Mouse (Mus musculus): ENCODE measurements around the gene Suco. TPM values are rescaled to one million over a fixed set of nuclear protein-coding genes. Genes with fewer than 3 reads are reported as not detected.

Suco gene
- polyA plus RNA-seq, 1 experiment from 2014 or later, result 15.1 TPM

DNA sequence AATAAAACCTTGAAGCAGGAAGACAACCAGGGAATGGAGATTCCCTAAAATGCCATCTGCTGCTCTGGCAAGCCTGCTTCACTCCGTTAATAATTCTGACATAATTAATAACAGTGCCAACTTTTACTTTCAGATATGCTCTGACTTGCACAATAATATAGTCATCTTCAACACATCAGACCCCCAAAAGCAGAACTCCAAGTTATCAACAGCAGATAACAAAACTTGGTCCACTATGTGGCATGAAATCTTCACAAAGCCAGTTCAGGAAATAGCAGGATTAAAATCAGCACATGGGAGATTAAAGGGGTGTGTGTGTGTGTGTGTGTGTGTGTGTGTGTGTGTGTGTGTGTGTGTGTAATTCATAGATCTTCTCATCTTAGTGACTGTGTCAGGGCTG, 9.3 kb upstream of the Suco start:
- Histone ChIP-seq H3K27me3 (no peaks in the 10 kb centered on the region), H3K9ac (no peak overlapping the region), H3K4me1 (replicated peaks) (no peaks in the 10 kb centered on the region), H3K9me3 (no peaks in the 10 kb centered on the region), H3K36me3 (no peaks in the 10 kb centered on the region), H3K4me3 (no peak overlapping the region), H3K27ac (replicated peaks) (no peak overlapping the region), H3K4me2 (no peak overlapping the region)
- ATAC-seq (ENCODE audit: low FRiP score, low read depth), result no peak
- 68% methylated on average over 1 of the region's 1 CpGs for WGBS

DNA sequence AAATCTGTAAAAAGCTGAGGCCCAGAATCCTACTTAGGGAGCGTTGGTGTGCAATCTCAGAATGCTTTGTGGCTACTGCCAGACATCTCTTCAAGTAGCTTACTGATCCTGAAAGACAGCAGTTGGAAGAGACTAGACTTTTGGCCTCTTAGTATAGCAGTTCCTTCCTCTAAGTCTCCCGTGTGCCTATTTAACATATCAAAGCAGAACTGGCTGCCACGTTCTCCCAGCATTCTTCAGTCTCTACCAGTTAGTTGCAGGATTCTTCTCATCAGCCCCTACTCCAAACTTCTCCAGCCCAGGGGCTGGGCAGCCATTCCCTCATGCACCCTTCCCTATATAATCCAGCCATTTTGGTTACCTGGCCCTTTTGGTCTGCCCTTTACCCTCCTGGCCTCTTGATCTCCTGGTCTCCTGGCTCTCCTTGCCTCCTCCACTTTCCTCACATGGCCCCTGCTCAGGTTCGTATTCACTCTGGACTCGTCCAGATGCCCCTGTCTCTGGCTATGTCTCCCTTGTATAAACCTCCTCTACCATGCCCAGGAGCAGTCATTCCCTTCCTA, 1.2 kb upstream of the Suco start:
- H3K27me3 ChIP-seq, result no peaks in the 10 kb centered on the region
- H3K4me1 ChIP-seq (replicated peaks), result peaks cover 29% of the 10 kb centered on the region
- H3K4me2 ChIP-seq, result peak overlapping the region; percentile 58
- peak overlapping the region; percentile 72 for H3K4me3 ChIP-seq
- peak overlapping the region; percentile 93 for H3K27ac ChIP-seq (replicated peaks)
- no peak for ATAC-seq (ENCODE audit: low FRiP score, low read depth)
- no peaks in the 10 kb centered on the region for H3K36me3 ChIP-seq
- 20% methylated on average over 5 of the region's 5 CpGs for WGBS
- H3K9ac ChIP-seq, result peak overlapping the region; percentile 25; the same call in 1 of the 2 replicates
- H3K9me3 ChIP-seq, result no peaks in the 10 kb centered on the region

- WGBS, result under 1% methylated on average over 34 of the region's 34 CpGs
- no peak; the same call in 1 of the 2 replicates for ATAC-seq (ENCODE audit: low FRiP score, low read depth)
- Histone ChIP-seq H3K36me3 (no peaks in the 10 kb centered on the region), H3K4me3 (peak overlapping the region; percentile 72), H3K4me1 (replicated peaks) (peaks cover 29% of the 10 kb centered on the region), H3K4me2 (peak overlapping the region; percentile 95), H3K9ac (peak overlapping the region; percentile 68), H3K9me3 (no peaks in the 10 kb centered on the region), H3K27ac (replicated peaks) (peak overlapping the region; percentile 93), H3K27me3 (no peaks in the 10 kb centered on the region)
Observed at GRCm38 (mm10) chr1:161875706-161876552, 553 bp downstream of the Suco start.

DNA sequence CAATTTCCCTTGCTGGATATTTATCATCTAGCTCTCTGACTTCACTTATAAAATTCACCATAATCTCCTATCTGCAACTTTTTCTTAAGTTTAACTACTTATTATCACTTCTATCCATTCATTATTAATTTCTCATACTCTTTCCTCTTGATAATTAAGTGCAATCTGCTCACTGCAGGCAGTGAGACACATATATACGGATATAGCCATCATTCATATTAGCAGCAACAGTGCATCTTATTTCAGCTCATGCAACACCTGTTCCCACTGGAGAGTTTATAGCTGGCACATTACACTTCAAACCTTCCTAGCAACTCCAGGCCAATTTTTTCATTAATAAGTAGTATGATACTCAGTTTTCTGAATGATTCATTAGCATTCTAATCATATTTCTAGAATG, 7.1 kb downstream of the Suco start:
- H3K27ac ChIP-seq (replicated peaks), result no peak overlapping the region
- H3K4me3 ChIP-seq, result no peak overlapping the region
- 75% methylated on average over 1 of the region's 1 CpGs for WGBS
- H3K4me2 ChIP-seq, result no peak overlapping the region
- H3K27me3 ChIP-seq, result no peaks in the 10 kb centered on the region
- ATAC-seq (ENCODE audit: low FRiP score, low read depth), result no peak
- no peak overlapping the region for H3K9ac ChIP-seq
- H3K4me1 ChIP-seq (replicated peaks), result peaks cover 8% of the 10 kb centered on the region
- H3K36me3 ChIP-seq, result no peaks in the 10 kb centered on the region
- H3K9me3 ChIP-seq, result no peaks in the 10 kb centered on the region

DNA sequence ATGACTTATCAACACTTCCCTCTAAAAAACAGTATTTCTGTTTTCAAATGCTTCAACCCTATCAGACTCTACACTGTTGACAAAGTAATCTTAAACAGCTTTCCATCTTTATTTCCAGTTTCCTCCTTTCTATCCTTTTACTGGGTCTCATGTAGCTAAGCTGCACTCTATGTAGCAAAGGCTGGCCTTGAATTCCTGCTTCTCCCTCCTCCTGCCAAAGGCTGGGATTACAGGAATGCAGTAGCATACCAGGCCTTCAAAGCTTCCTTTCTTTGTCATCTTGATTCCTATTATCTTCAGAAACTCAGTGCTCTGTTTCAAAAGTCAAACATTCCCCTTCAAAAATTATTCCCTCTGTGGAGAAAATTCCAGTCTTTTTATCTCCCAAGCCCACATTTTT, 8.1 kb downstream of the Suco start:
- Histone ChIP-seq H3K4me2 (no peak overlapping the region), H3K36me3 (no peaks in the 10 kb centered on the region), H3K9me3 (no peaks in the 10 kb centered on the region), H3K4me1 (replicated peaks) (no peaks in the 10 kb centered on the region), H3K27me3 (no peaks in the 10 kb centered on the region), H3K9ac (no peak overlapping the region), H3K4me3 (no peak overlapping the region), H3K27ac (replicated peaks) (no peak overlapping the region)
- ATAC-seq (ENCODE audit: low FRiP score, low read depth), result no peak

DNA sequence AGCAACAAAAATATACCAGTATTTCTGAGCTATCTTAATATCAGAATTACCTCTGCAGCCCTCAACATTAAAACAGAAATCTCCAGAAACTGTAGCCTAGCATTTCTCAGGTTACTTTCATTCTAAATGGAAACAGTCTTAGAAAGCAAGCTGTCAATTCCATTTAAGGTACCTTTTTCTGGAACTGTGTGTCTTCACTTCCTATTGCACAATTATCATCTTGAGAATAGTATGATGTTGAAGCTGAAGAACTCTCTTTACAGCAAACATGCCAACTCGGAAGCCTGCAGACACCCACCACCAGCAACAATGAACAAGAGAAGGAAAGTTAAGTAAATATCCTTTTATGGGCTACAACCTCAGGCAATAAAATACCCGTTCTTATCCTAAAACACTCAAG, 12.7 kb downstream of the Suco start:
- no peak overlapping the region for H3K4me2 ChIP-seq
- H3K4me1 ChIP-seq (replicated peaks), result no peaks in the 10 kb centered on the region
- H3K27me3 ChIP-seq, result no peaks in the 10 kb centered on the region
- no peaks in the 10 kb centered on the region for H3K9me3 ChIP-seq
- H3K36me3 ChIP-seq, result no peaks in the 10 kb centered on the region
- no peak overlapping the region for H3K4me3 ChIP-seq
- no peak overlapping the region for H3K9ac ChIP-seq
- WGBS, result 81% methylated on average over 2 of the region's 2 CpGs
- no peak for ATAC-seq (ENCODE audit: low FRiP score, low read depth)
- no peak overlapping the region for H3K27ac ChIP-seq (replicated peaks)

- H3K4me3 ChIP-seq, result no peak overlapping the region
- H3K9me3 ChIP-seq, result no peaks in the 10 kb centered on the region
- H3K9ac ChIP-seq, result no peak overlapping the region
- H3K27me3 ChIP-seq, result no peaks in the 10 kb centered on the region
- WGBS, result 91% methylated on average over 2 of the region's 2 CpGs
- H3K4me1 ChIP-seq (replicated peaks), result no peaks in the 10 kb centered on the region
- no peak for ATAC-seq (ENCODE audit: low FRiP score, low read depth)
- no peak overlapping the region for H3K4me2 ChIP-seq
- peaks cover 6% of the 10 kb centered on the region for H3K36me3 ChIP-seq
- H3K27ac ChIP-seq (replicated peaks), result no peak overlapping the region
Observed at GRCm38 (mm10) chr1:161859248-161859647, 17.2 kb downstream of the Suco start.

- Histone ChIP-seq H3K4me1 (replicated peaks) (no peaks in the 10 kb centered on the region), H3K4me3 (no peak overlapping the region), H3K27me3 (no peaks in the 10 kb centered on the region), H3K36me3 (peaks cover 15% of the 10 kb centered on the region), H3K9me3 (no peaks in the 10 kb centered on the region), H3K27ac (replicated peaks) (no peak overlapping the region), H3K4me2 (no peak overlapping the region), H3K9ac (no peak overlapping the region)
- 97% methylated on average over 2 of the region's 2 CpGs for whole genome bisulfite sequencing
- no peak for ATAC-seq (ENCODE audit: low FRiP score, low read depth)
Observed at GRCm38 (mm10) chr1:161826677-161827076, 49.8 kb downstream of the Suco start.

DNA sequence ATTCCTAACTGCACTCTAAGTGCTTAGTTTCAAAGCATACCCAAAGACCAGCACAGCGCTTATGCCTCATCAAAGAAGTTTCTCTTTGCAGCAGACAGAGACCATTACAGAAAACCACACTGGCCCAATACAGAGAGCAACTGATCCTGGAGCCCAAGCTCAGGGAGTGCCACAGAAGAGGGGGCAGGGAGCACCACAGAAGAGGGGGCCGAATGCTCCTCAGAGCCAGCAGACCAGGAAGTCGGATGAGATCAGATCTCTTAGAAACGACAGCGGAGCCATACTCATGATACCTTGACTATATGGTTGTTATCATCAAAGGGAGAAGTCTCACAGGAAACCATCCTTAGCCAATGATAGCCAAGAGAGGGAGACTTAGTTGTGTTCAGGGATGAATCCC, 67.1 kb downstream of the Suco start:
- 94% methylated on average over 5 of the region's 5 CpGs for WGBS
- Histone ChIP-seq H3K4me2 (no peak overlapping the region), H3K4me1 (replicated peaks) (no peaks in the 10 kb centered on the region), H3K9ac (no peak overlapping the region), H3K9me3 (no peaks in the 10 kb centered on the region), H3K27me3 (no peaks in the 10 kb centered on the region), H3K27ac (replicated peaks) (no peak overlapping the region), H3K4me3 (no peak overlapping the region), H3K36me3 (no peaks in the 10 kb centered on the region)
- ATAC-seq (ENCODE audit: low FRiP score, low read depth), result no peak

- Histone ChIP-seq H3K9ac (no peak overlapping the region), H3K36me3 (no peaks in the 10 kb centered on the region), H3K27ac (replicated peaks) (no peak overlapping the region), H3K27me3 (no peaks in the 10 kb centered on the region), H3K4me2 (no peak overlapping the region), H3K4me3 (no peak overlapping the region), H3K9me3 (no peaks in the 10 kb centered on the region), H3K4me1 (replicated peaks) (no peaks in the 10 kb centered on the region)
- ATAC-seq (ENCODE audit: low FRiP score, low read depth), result no peak
- WGBS, result 79% methylated on average over 6 of the region's 6 CpGs
Observed at GRCm38 (mm10) chr1:161808980-161809379, 67.5 kb downstream of the Suco start.

DNA sequence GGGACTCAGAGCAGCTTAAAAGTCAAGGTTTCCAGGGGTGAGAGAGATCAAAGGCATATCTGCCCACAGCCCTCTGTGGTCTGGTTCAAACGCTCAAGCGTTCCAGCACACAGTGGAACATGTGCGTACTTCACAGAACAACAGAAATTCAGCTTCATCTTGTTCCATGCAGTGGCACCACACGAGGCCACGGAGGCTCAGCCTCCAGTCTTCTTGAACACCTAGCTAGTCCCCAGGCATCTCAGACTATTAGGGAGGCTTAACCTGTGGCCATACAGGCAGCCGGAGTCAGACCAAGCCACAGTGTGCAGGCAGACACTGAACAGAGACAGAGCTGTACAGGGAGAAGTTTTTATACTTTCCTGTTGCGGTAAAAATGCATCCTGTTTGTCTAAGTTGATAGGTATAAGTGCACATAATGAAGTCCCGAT, 71.9 kb downstream of the Suco start:
- Histone ChIP-seq H3K9ac (no peak overlapping the region), H3K9me3 (no peaks in the 10 kb centered on the region), H3K4me1 (replicated peaks) (no peaks in the 10 kb centered on the region), H3K27me3 (no peaks in the 10 kb centered on the region), H3K4me3 (no peak overlapping the region), H3K27ac (replicated peaks) (no peak overlapping the region), H3K4me2 (no peak overlapping the region), H3K36me3 (no peaks in the 10 kb centered on the region)
- 90% methylated on average over 8 of the region's 8 CpGs for WGBS
- ATAC-seq (ENCODE audit: low FRiP score, low read depth), result no peak

GRCm38 (mm10) chr1:161801321-161801720, 75.2 kb downstream of the Suco start:
- 82% methylated on average over 2 of the region's 2 CpGs for WGBS
- H3K9me3 ChIP-seq, result no peaks in the 10 kb centered on the region
- no peak overlapping the region for H3K4me2 ChIP-seq
- H3K27me3 ChIP-seq, result no peaks in the 10 kb centered on the region
- no peaks in the 10 kb centered on the region for H3K36me3 ChIP-seq
- no peak overlapping the region for H3K27ac ChIP-seq (replicated peaks)
- no peak overlapping the region for H3K9ac ChIP-seq
- H3K4me3 ChIP-seq, result no peak overlapping the region
- no peak for ATAC-seq (ENCODE audit: low FRiP score, low read depth)
- H3K4me1 ChIP-seq (replicated peaks), result no peaks in the 10 kb centered on the region

Data from hindbrain, embryonic 15.5 days (tissue).